Mouse (Mus musculus): ENCODE data around the gene Ranbp17.

DNA sequence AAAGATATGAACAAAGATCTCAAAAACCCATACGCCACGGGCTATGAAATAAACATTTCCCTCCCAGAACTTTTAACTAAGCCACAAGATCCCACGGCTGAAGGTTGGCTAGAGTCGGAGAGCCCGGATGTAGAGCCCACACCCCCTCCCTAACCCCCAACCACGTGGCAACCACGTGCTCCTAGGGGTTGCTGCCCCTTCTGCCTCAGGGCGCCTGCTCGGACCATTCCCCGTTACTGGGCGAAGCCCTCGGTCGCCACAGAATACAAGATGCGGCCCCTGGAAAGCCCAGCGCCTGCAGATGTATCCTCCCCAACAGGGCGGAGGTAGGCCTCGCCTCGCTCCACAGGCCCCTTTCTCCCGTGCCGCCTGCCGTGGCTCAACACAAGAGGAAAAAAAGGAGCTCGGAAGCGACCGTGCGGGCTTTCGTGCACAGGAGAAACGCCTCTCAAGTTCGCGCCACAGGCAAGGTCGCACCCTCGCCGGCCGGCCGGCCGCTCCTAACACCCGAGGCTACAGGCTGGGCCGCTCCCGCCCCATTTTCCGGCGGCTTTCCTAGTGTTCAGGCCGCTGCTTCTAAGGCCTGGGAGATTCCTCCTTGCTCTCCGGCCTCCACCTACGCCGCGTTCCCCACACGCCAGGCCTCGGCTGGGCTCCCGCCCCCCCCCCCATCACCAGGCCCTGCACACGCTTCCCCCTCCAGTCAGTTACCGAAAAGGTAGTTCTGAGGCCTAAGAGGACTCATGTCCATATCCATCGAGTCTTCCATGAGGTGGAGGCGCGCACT lies 351.1 kb downstream of the Ranbp17 start:
- TF ChIP-seq CTCF (IDR thresholded peaks at IDR 0.05; ENCODE audit: low read depth) = no peak
- TF ChIP-seq EP300 (IDR thresholded peaks at IDR 0.05; ENCODE audit: low read depth) = peak; percentile 36; the same call in 1 of the 2 replicates

Data from liver, postnatal 0 days (tissue).